Mouse (Mus musculus): Measurements from ENCODE around the gene P4hb. TPM values are rescaled to one million over a fixed set of nuclear protein-coding genes. Genes with fewer than 3 reads are reported as not detected.

The P4hb gene
- polyA plus RNA-seq, 2 experiments = 214 to 497 TPM

DNA sequence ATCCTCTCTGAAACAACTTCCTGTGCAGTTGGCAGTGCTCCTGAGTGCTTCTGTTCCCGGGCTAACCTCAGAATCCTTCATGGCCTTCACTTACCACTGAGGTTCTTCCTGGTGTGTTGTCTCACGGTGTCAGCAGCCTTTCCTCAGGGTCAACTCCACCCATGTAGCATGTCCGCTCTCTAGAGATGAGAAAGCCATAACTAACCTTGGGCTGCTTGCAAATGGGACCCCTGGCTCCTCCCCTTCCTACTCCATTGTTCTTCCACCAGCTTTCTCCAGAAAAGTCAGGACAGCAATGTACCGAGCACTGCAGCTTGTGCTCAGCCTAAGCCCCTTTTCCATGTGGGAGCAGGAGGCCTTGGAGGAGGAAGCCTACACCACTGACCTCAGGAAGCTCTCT lies 33.7 kb upstream of the P4hb start:
- DNase-seq (ENCODE audit: low read depth in 3 of 3, low spot score in 3 of 3) (no peak), ATAC-seq (ENCODE audit: insufficient read depth) (no peak)
- 62% methylated on average over 4 of the region's 4 CpGs for WGBS (ENCODE audit: insufficient replicate concordance)
- Histone ChIP-seq H3K36me3 (replicated peaks; ENCODE audit: control insufficient read depth, insufficient read depth, low read depth) (peaks cover 26% of the 10 kb centered on the region), H3K4me2 (ENCODE audit: low read depth) (no peak overlapping the region), H3K9me3 (ENCODE audit: control insufficient read depth, low read length) (no peaks in the 10 kb centered on the region), H3K27ac (no peak overlapping the region), H3K27me3 (ENCODE audit: control insufficient read depth, insufficient read depth, low read length) (peaks cover 4% of the 10 kb centered on the region; the same call in 1 of the 2 replicates), H3K4me3 (ENCODE audit: insufficient read depth in 1 of 2, low read depth in 2 of 2, low read length in 2 of 2) (no peak overlapping the region), H3K4me1 (replicated peaks; ENCODE audit: control insufficient read depth in 2 of 2, insufficient read depth in 2 of 2, low read length in 1 of 2) (peaks cover 8 to 24% of the 10 kb centered on the region in 2 experiments), H3K9ac (replicated peaks) (no peak overlapping the region)
- TF ChIP-seq EP300 (IDR thresholded peaks at IDR 0.05; ENCODE audit: low read depth) = no peak
- TF ChIP-seq CTCF (IDR thresholded peaks at IDR 0.05; ENCODE audit: low read depth) = no peak

- H3K36me3 ChIP-seq (replicated peaks; ENCODE audit: control insufficient read depth, insufficient read depth, low read depth) = peaks cover 31% of the 10 kb centered on the region
Observed at GRCm38 (mm10) chr11:120605667-120606066, 32.6 kb upstream of the P4hb start.

GRCm38 (mm10) chr11:120603545-120603944 lies 30.5 kb upstream of the P4hb start:
- H3K27me3 ChIP-seq (ENCODE audit: control insufficient read depth, insufficient read depth, low read length) = peaks cover 3% of the 10 kb centered on the region; the same call in 1 of the 2 replicates
- ATAC-seq (ENCODE audit: insufficient read depth) (peak; percentile 64), DNase-seq (ENCODE audit: low read depth in 3 of 3, low spot score in 3 of 3) (no peak)
- H3K4me3 ChIP-seq (ENCODE audit: insufficient read depth in 1 of 2, low read depth in 2 of 2, low read length in 2 of 2) = no peak overlapping the region
- H3K27ac ChIP-seq = no peak overlapping the region
- TF ChIP-seq EP300 (IDR thresholded peaks at IDR 0.05; ENCODE audit: low read depth) = no peak
- no peak for TF ChIP-seq CTCF (IDR thresholded peaks at IDR 0.05; ENCODE audit: low read depth)
- peak overlapping the region; percentile 48; the same call in 1 of the 2 replicates for H3K9ac ChIP-seq (replicated peaks)
- H3K36me3 ChIP-seq (replicated peaks; ENCODE audit: control insufficient read depth, insufficient read depth, low read depth) = peaks cover 30% of the 10 kb centered on the region
- no peaks in the 10 kb centered on the region for H3K9me3 ChIP-seq (ENCODE audit: control insufficient read depth, low read length)
- H3K4me2 ChIP-seq (ENCODE audit: low read depth) = peak overlapping the region; percentile 58
- WGBS (ENCODE audit: insufficient replicate concordance) = 28% methylated on average over 2 of the region's 2 CpGs
- H3K4me1 ChIP-seq (replicated peaks; ENCODE audit: control insufficient read depth in 2 of 2, insufficient read depth in 2 of 2, low read length in 1 of 2) = peaks cover 16 to 33% of the 10 kb centered on the region in 2 experiments

More at GRCm38 (mm10) chr11:120605667-120606066, 32.6 kb upstream of the P4hb start:
- H3K4me3 ChIP-seq (ENCODE audit: insufficient read depth in 1 of 2, low read depth in 2 of 2, low read length in 2 of 2) = no peak overlapping the region
- ATAC-seq (ENCODE audit: insufficient read depth) (no peak), DNase-seq (ENCODE audit: low read depth in 3 of 3, low spot score in 3 of 3) (no peak)
- no peak overlapping the region for H3K9ac ChIP-seq (replicated peaks)
- H3K27ac ChIP-seq = no peak overlapping the region
- TF ChIP-seq EP300 (IDR thresholded peaks at IDR 0.05; ENCODE audit: low read depth) (no peak), CTCF (IDR thresholded peaks at IDR 0.05; ENCODE audit: low read depth) (no peak)
- peaks cover 8 to 24% of the 10 kb centered on the region in 2 experiments for H3K4me1 ChIP-seq (replicated peaks; ENCODE audit: control insufficient read depth in 2 of 2, insufficient read depth in 2 of 2, low read length in 1 of 2)
- no peaks in the 10 kb centered on the region for H3K9me3 ChIP-seq (ENCODE audit: control insufficient read depth, low read length)
- no peak overlapping the region for H3K4me2 ChIP-seq (ENCODE audit: low read depth)
- 81% methylated on average over 7 of the region's 7 CpGs for WGBS (ENCODE audit: insufficient replicate concordance)
- H3K27me3 ChIP-seq (ENCODE audit: control insufficient read depth, insufficient read depth, low read length) = peaks cover 4% of the 10 kb centered on the region; the same call in 1 of the 2 replicates

GRCm38 (mm10) chr11:120600716-120601115 lies 27.7 kb upstream of the P4hb start:
- Histone ChIP-seq H3K4me3 (ENCODE audit: insufficient read depth in 1 of 2, low read depth in 2 of 2, low read length in 2 of 2) (no peak overlapping the region), H3K4me2 (ENCODE audit: low read depth) (0 out of 2 replicates have a peak overlapping the region, but pooled peaks have one; percentile 5), H3K9me3 (ENCODE audit: control insufficient read depth, low read length) (no peaks in the 10 kb centered on the region), H3K9ac (replicated peaks) (no peak overlapping the region), H3K4me1 (replicated peaks; ENCODE audit: control insufficient read depth in 2 of 2, insufficient read depth in 2 of 2, low read length in 1 of 2) (peaks cover 24 to 41% of the 10 kb centered on the region in 2 experiments), H3K27ac (no peak overlapping the region), H3K36me3 (replicated peaks; ENCODE audit: control insufficient read depth, insufficient read depth, low read depth) (peaks cover 46% of the 10 kb centered on the region), H3K27me3 (ENCODE audit: control insufficient read depth, insufficient read depth, low read length) (no peaks in the 10 kb centered on the region)
- 75% methylated on average over 3 of the region's 3 CpGs for WGBS (ENCODE audit: insufficient replicate concordance)
- TF ChIP-seq CTCF (IDR thresholded peaks at IDR 0.05; ENCODE audit: low read depth) = no peak
- TF ChIP-seq EP300 (IDR thresholded peaks at IDR 0.05; ENCODE audit: low read depth) = no peak
- DNase-seq (ENCODE audit: low read depth in 3 of 3, low spot score in 3 of 3) (no peak), ATAC-seq (ENCODE audit: insufficient read depth) (no peak)

DNA sequence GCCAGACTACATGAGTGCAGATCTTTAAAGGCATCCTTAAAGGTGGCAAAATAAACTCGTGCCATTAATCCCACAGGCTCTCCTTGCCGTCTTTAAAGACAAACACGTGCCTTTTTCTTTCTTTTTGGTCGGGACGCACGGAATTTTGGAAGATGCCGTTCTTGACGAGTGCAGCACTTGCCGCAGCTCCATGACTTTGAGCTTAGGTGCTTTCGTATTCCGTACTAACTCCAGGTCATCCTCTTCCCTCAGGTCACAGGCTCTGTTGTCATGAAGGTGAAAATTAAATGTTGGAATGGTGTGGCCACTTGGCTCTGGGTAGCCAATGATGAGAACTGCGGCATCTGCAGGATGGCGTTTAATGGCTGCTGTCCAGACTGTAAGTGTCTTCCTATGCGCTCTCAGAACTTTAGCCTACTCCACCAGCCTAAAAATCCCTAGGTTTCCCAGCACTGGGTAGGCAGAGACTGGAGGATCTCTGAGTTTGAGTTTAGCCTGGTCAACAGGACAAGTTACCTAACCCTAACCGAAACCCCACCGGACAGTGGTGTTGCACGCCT lies 26.0 kb upstream of the P4hb start:
- H3K4me3 ChIP-seq (ENCODE audit: insufficient read depth in 1 of 2, low read depth in 2 of 2, low read length in 2 of 2) = peak overlapping the region; percentile 89 to 100
- no peak for TF ChIP-seq EP300 (IDR thresholded peaks at IDR 0.05; ENCODE audit: low read depth)
- TF ChIP-seq CTCF (IDR thresholded peaks at IDR 0.05; ENCODE audit: low read depth) = no peak
- H3K27ac ChIP-seq = peak overlapping the region; percentile 96
- H3K9ac ChIP-seq (replicated peaks) = peak overlapping the region; percentile 69
- no peaks in the 10 kb centered on the region for H3K9me3 ChIP-seq (ENCODE audit: control insufficient read depth, low read length)
- H3K27me3 ChIP-seq (ENCODE audit: control insufficient read depth, insufficient read depth, low read length) = no peaks in the 10 kb centered on the region
- WGBS (ENCODE audit: insufficient replicate concordance) = 44% methylated on average over 17 of the region's 17 CpGs
- H3K4me2 ChIP-seq (ENCODE audit: low read depth) = peak overlapping the region; percentile 100
- no peak for DNase-seq (ENCODE audit: low read depth in 3 of 3, low spot score in 3 of 3)
- peaks cover 48% of the 10 kb centered on the region for H3K36me3 ChIP-seq (replicated peaks; ENCODE audit: control insufficient read depth, insufficient read depth, low read depth)
- peaks cover 24 to 38% of the 10 kb centered on the region in 2 experiments for H3K4me1 ChIP-seq (replicated peaks; ENCODE audit: control insufficient read depth in 2 of 2, insufficient read depth in 2 of 2, low read length in 1 of 2)
- ATAC-seq (ENCODE audit: insufficient read depth) = no peak

All from liver, embryonic 14.5 days (tissue).